Mouse (Mus musculus) testis, adult 2 months (tissue): ENCODE data around the gene Olfr1290. TPM values are rescaled to one million over a fixed set of nuclear protein-coding genes. Genes with fewer than 3 reads are reported as not detected.

Experiments
- H3K27ac ChIP-seq: fragments of 200-500 bp; 2 replicates; pipeline ENCODE4 v1.5.1; 2012; ENCODE audit warnings: low read depth, low read length; ENCODE audit not compliant: control insufficient read depth, insufficient read depth
- H3K27me3 ChIP-seq: fragments of 200-500 bp; 2 replicates; pipeline ENCODE4 v1.6.1; 2012; ENCODE audit warnings: mild to moderate bottlenecking, low read length, moderate library complexity; ENCODE audit not compliant: control insufficient read depth, insufficient read depth
- H3K36me3 ChIP-seq: fragments of 200-500 bp; 2 replicates; pipeline ENCODE4 v1.6.1; 2012; ENCODE audit warnings: mild to moderate bottlenecking, low read length; ENCODE audit not compliant: control insufficient read depth, insufficient read depth
- H3K4me1 ChIP-seq: fragments of 200-500 bp; 2 replicates; pipeline ENCODE4 v1.6.1; 2012; ENCODE audit warnings: low read length; ENCODE audit not compliant: control insufficient read depth, insufficient read depth
- H3K4me3 ChIP-seq: fragments of 200-500 bp; 2 replicates; pipeline ENCODE4 v1.5.1; 2012; ENCODE audit warnings: low read depth, mild to moderate bottlenecking, low read length, moderate library complexity, mixed read lengths; ENCODE audit not compliant: control insufficient read depth
- CTCF ChIP-seq: fragments of 200-500 bp; IDR thresholded peaks from 2 replicates; pipeline ENCODE4 v1.5.1; 2012; ENCODE audit warnings: low read depth, mild to moderate bottlenecking, inconsistent platforms, low read length, moderate library complexity; ENCODE audit not compliant: control insufficient read depth, insufficient read depth, insufficient replicate concordance
- POLR2A ChIP-seq: fragments of 200-500 bp; IDR thresholded peaks from 2 replicates; pipeline ENCODE4 v1.6.1; 2012; ENCODE audit warnings: low read depth, mild to moderate bottlenecking, inconsistent platforms, low read length, moderate library complexity; ENCODE audit not compliant: control insufficient read depth
- polyA plus RNA-seq: library from polyadenylated mRNA; depleted of rRNA; stranded (reverse); fragments of >200 nt; gene quantifications from 2 replicates; pipeline ENCODE4 v1.2.3, GENCODE M21; 2012; rRNA removed

The Olfr1290 gene
- polyA plus RNA-seq, 1 experiment = not detected

DNA sequence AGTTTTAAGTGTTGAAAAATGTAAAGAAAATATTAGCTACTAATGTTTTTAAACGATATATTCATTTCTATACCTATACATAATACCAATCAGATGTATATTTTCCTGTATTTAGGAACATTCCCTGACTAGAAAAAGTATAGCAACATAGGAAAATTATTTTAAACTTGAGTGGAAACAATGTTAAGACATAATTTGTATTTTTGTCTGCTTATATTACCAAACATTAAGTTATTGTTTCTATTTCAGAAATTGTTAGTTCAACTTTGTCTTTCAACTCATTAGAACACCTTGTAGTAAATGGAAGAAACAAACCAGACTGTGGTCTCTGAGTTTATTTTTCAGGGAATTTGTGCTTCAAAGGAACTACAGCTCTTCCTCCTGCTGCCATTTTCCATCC is 44.8 kb downstream of the Olfr1290 start, which contains the start of gene Olfr1287:
Gene Olfr1287, plus strand, starts transcription at position 301 of the 400 bp plus-strand sequence.
- H3K27ac ChIP-seq = no peak within 1 kb of the TSS
- TF ChIP-seq POLR2A (no peak), CTCF (no peak)
- no peak within 1 kb of the TSS for H3K4me3 ChIP-seq
- H3K27me3 ChIP-seq = no peaks in the 10 kb centered on the region
- H3K36me3 ChIP-seq = no peaks in the 10 kb centered on the region
- no peaks in the 10 kb centered on the region for H3K4me1 ChIP-seq

Other genes with a start within 250 kb of the Olfr1290 start
- gene Olfr1276, start 239.3 kb downstream of the Olfr1290 start, polyA plus RNA-seq = not detected in 2 replicates
- 0.04 TPM in 1 of 2 replicates, not detected in the other for gene Olfr1277, start 219.7 kb downstream of the Olfr1290 start, polyA plus RNA-seq
- gene Olfr1278, start 203.7 kb downstream of the Olfr1290 start, polyA plus RNA-seq = not detected in 2 replicates
- gene Olfr1279, start 193.2 kb downstream of the Olfr1290 start, polyA plus RNA-seq = 0.16 and 0.20 TPM in 2 replicates
- 1.0 and 1.2 TPM in 2 replicates for gene Olfr1280, start 179.8 kb downstream of the Olfr1290 start, polyA plus RNA-seq
- gene Olfr1281, start 167.3 kb downstream of the Olfr1290 start, polyA plus RNA-seq = 0.06 and 0.19 TPM in 2 replicates
- not detected in 2 replicates for gene Olfr1282, start 157.8 kb downstream of the Olfr1290 start, polyA plus RNA-seq
- not detected in 2 replicates for gene Olfr1283, start 127.0 kb downstream of the Olfr1290 start, polyA plus RNA-seq
- not detected in 2 replicates for gene Olfr1284, start 118.3 kb downstream of the Olfr1290 start, polyA plus RNA-seq
- not detected in 2 replicates for gene Olfr1286, start 70.7 kb downstream of the Olfr1290 start, polyA plus RNA-seq
- not detected in 2 replicates for gene Olfr1287, start 44.7 kb downstream of the Olfr1290 start, polyA plus RNA-seq
- not detected in 2 replicates for gene Olfr1288, start 19.7 kb downstream of the Olfr1290 start, polyA plus RNA-seq
- gene Olfr1289, start 13.0 kb downstream of the Olfr1290 start, polyA plus RNA-seq = 0.07 TPM in 1 of 2 replicates, not detected in the other
- not detected in 2 replicates for gene Olfr1291-ps1, start 3.4 kb upstream of the Olfr1290 start, polyA plus RNA-seq
- not detected in 2 replicates for gene Olfr1293-ps, start 31.4 kb upstream of the Olfr1290 start, polyA plus RNA-seq
- not detected in 2 replicates for gene Olfr1294, start 46.5 kb upstream of the Olfr1290 start, polyA plus RNA-seq
- gene Olfr1295, start 75.9 kb upstream of the Olfr1290 start, polyA plus RNA-seq = not detected in 2 replicates
- not detected in 2 replicates for gene Olfr1297, start 132.7 kb upstream of the Olfr1290 start, polyA plus RNA-seq
- not detected in 2 replicates for gene Olfr1298, start 155.4 kb upstream of the Olfr1290 start, polyA plus RNA-seq
- gene Olfr1299, start 167.6 kb upstream of the Olfr1290 start, polyA plus RNA-seq = not detected in 2 replicates